Mouse (Mus musculus): ENCODE results near the gene Olfr516.
"Not testable (repeated sequence)": the region's sequence is repeated elsewhere in the genome, so short reads cannot be mapped to it uniquely, and the experiment has no call there.

The Olfr516 gene

DNA sequence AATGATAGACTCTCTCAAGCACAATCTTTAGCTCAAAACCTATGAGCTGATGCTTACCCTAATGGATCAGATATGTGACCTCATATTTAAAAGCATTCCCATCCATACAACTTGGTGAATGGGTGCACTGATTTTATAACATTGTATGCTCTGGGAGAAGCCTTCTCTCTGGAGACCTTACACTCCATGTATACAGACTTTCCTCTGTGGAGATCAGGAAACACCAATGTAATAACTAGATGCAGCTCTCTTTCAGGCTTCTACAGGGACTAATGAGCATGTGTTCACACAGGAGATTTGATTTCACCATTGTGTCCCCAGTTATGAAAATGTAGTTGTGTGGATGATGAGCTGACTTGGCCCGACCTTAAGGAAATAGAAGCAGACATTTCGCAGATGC lies at the start of gene Olfr516:
Gene Olfr516 (minus strand): TSS at position 101 of the 400 bp plus-strand sequence.
- DNase-seq (ENCODE audit: low spot score) = no peak

DNA sequence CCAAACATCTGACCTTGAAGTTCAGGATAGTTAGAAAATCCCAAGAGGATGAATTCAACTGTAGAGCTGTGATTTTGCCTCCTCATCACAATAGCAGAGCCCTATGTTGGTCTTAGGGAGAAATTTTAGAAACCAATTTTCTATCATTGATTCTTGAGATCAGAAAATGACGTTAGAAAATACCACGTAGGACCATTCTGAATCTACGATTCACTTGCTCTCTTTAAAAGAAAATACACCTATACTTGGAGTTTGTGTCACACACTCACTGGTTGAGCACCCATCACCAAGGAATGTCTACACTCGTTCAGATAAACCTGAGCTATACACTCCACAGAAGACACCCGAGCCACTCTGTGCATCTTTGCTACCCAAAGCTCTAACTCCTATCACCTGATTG lies 44.0 kb upstream of the Olfr516 start, which contains the start of gene Olfr519:
Gene Olfr519 (minus strand): TSS at position 101 of the 400 bp plus-strand sequence.
- DNase-seq (ENCODE audit: low spot score) = no peak

DNA sequence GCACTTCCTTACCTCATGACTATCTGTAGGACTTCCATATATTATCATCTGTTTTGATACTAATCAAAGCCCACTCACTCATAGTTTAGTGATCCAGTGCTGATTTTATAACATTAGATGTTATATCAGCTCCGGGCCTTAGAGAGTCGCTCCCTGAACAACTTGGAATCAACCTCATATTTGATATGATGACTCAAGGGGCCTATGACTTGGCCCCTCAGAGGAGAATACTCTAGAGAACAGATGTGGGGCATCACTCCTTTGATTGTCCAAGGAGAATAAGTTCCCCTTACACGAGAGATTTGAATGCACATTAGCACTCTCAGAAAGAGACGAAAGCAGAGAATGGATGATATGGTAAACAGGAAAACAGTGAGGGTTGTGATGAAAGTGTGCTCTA lies 34.6 kb upstream of the Olfr516 start, which contains the start of gene Olfr518:
Gene Olfr518 (minus strand): TSS at position 101 of the 400 bp plus-strand sequence.
- no peak for DNase-seq (ENCODE audit: low spot score)

DNA sequence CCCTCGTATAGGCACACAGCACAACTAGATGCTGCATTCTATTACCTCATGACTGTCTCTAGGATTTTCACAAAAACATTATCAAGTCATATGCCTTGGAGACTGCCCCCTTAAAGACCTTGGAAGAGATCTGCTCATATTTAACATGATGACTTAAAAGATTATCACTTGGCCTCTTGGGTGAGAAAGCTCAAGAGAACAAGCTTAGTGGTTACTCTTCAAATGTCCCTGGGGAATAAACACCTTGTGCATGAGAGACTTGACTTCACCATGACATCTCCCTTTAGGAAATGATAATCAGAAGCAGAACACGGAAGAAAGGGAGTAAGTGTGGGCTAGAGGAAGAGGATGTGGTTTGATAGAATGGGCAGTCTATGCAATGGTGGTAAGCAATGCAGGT lies 21.9 kb upstream of the Olfr516 start, which contains the start of gene Olfr517:
Gene Olfr517 (minus strand): TSS at position 101 of the 400 bp plus-strand sequence.
- DNase-seq (ENCODE audit: low spot score) = no peak

DNA sequence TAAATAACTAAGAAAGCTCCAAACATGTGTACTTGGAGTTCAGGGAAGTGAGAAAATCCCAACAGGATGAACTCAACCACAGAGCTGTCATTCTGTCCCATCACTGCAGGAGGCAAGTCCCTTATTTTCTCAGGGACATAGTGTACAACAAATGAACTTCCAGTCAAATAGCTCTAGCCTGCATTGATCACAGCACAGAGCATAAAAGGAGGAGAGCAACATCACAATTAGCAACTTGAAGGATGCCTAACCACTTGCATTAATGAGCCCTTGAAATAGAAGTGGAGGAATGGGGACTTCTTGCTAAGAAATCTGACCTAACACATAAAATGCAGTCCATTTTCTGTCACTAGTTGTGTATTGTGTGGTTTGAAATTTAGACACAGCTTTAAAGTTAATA lies 24.4 kb downstream of the Olfr516 start, which contains the start of gene Olfr514:
Gene Olfr514 (minus strand): TSS at position 101 of the 400 bp plus-strand sequence.
- no peak for DNase-seq (ENCODE audit: low spot score)

DNA sequence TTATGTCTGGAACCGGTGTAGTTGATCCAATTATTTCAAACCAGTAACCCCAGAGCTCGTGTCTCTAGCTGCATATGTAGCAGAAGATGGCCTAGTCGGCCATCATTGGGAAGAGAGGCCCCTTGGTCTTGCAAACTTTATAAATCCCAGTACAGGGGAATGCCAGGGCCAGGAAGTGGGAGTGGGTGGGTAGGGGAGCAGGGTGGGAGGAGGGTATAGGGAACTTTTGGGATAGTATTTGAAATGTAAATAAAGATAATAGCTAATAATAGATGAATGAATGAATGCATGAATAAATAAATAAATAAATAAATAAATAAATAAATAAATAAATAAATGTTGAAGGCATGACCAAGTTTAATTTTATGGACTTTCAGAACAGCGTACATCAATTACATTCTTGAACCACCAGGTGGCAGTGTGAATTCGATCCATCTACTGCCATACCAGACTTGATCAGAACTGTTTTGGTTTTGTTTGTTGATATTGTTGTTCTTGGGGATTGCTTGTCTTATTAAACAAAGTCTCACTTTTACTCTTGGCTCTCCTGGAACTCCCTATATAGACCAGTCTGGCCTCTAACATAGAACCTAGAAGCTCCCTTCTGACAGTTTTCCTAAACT lies 35.6 kb downstream of the Olfr516 start:
- DNase-seq (ENCODE audit: low spot score) = not testable (repeated sequence)

DNA sequence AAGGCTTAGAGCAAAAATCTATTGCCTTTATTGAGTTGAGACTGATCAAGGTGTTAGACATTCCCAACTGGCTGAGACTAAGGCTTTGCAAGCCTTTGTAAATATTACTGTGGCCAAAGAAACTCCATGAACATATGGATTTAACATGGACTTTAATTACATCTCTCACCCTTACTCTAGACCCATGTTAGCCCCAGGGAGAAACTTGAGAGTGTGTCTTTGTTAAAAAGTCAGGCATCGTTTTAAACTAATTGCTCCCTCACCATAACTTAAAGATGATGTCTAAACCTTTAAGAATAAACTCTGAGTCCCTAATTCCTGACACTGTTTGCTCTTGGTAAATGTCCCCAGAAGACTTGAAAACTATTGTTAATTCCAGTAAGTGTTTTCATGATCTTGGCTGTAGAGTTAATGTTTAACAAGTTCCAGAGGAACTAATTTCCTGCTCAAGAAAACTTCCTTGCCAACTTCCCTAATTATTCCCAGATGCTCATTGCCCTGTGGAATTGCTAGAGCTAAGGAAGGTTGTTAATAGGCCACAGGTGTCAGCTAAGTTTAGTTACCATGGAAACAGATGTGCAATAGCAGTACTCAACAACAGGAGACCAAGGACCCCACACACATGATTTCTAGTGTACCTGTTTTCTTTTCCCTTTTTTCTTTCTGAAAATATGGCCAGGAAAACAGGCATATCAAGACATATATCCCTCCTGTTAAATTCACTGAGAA lies 53.0 kb downstream of the Olfr516 start:
- no peak for DNase-seq (ENCODE audit: low spot score)

Measured in ovary, postnatal 36 days (tissue).